Mouse (Mus musculus) lung, embryonic 14.5 days (tissue): Measurements from ENCODE around the gene C1ql1. TPM values are rescaled to one million over a fixed set of nuclear protein-coding genes. Genes with fewer than 3 reads are reported as not detected.

ENCODE experiments used
- ATAC-seq: fragments of 200-750 bp; cut with Nextera tagmentation; 2 replicates; pipeline ENCODE4 v1.8.0; 2017; ENCODE audit warnings: mild to moderate bottlenecking, moderate TSS enrichment, moderate library complexity; ENCODE audit not compliant: insufficient read depth
- DNase-seq: peaks from one replicate; pipeline ENCODE4 v3.0.0-alpha.2; 2015
- H3K27ac ChIP-seq: fragments of 300-500 bp; sonication (generic); 2 replicates; pipeline ENCODE4 v1.5.1; 2014; ENCODE audit warnings: low read depth, mild to moderate bottlenecking, moderate library complexity
- H3K27me3 ChIP-seq: fragments of 300-500 bp; sonication (generic); 2 replicates; pipeline ENCODE4 v1.6.1; 2014; ENCODE audit warnings: low read length, control low read depth; ENCODE audit not compliant: insufficient read depth
- H3K36me3 ChIP-seq: fragments of 300-500 bp; sonication (generic); 2 replicates; pipeline ENCODE4 v1.6.1; 2014; ENCODE audit warnings: control low read depth; ENCODE audit not compliant: insufficient read depth
- H3K4me1 ChIP-seq: fragments of 300-500 bp; sonication (generic); 2 replicates; pipeline ENCODE4 v1.6.1; 2014; ENCODE audit warnings: antibody characterized with exemption, control low read depth; ENCODE audit not compliant: insufficient read depth
- H3K4me2 ChIP-seq: fragments of 300-500 bp; sonication (generic); 2 replicates; pipeline ENCODE4 v1.6.1; 2014; ENCODE audit warnings: mild to moderate bottlenecking
- H3K4me3 ChIP-seq: fragments of 300-500 bp; sonication (generic); 2 replicates; pipeline ENCODE4 v1.5.1; 2014; ENCODE audit warnings: low read depth, low read length
- H3K9ac ChIP-seq: fragments of 300-500 bp; sonication (generic); 2 replicates; pipeline ENCODE4 v1.6.1; 2014
- H3K9me3 ChIP-seq: fragments of 300-500 bp; sonication (generic); 2 replicates; pipeline ENCODE4 v1.6.1; 2016; ENCODE audit warnings: low read depth, low read length, control low read depth
- CTCF ChIP-seq: IDR thresholded peaks from 2 replicates; pipeline ENCODE4 v1.5.1; 2016; ENCODE audit warnings: antibody characterized with exemption, low read depth
- WGBS: fragments of 180-500 bp; shearing (Covaris S2); extraction: QIAGEN DNeasy Blood & Tissue Kit; methylation state at CpG from one replicate; pipeline ENCODE4 v1.1.7; 2014; 5-methylcytosine and 5-hydroxymethylcytosine counted together
- polyA plus RNA-seq: library from polyadenylated mRNA; unstranded; fragments of >200 nt; fragmentation: Nextera tagmentation; extraction: Ambion mirVana; gene quantifications from 2 replicates; pipeline ENCODE4 v1.2.1, GENCODE M21; 2014

The C1ql1 gene
- polyA plus RNA-seq, 1 experiment from 2014 or later = 3.1 TPM

- Histone ChIP-seq H3K4me1 (no peaks in the 10 kb centered on the region), H3K9me3 (no peaks in the 10 kb centered on the region), H3K4me2 (no peak overlapping the region), H3K27ac (no peak overlapping the region), H3K9ac (no peak overlapping the region), H3K36me3 (no peaks in the 10 kb centered on the region), H3K27me3 (no peaks in the 10 kb centered on the region; the same call in 1 of the 2 replicates), H3K4me3 (no peak overlapping the region)
- DNase-seq (peak; percentile 54), ATAC-seq (no peak)
- TF ChIP-seq CTCF = no peak
- 30% methylated on average over 5 of the region's 5 CpGs for WGBS
These were observed 25.1 kb upstream of the C1ql1 start for GRCm38 (mm10) chr11:102971604-102972003.

DNA sequence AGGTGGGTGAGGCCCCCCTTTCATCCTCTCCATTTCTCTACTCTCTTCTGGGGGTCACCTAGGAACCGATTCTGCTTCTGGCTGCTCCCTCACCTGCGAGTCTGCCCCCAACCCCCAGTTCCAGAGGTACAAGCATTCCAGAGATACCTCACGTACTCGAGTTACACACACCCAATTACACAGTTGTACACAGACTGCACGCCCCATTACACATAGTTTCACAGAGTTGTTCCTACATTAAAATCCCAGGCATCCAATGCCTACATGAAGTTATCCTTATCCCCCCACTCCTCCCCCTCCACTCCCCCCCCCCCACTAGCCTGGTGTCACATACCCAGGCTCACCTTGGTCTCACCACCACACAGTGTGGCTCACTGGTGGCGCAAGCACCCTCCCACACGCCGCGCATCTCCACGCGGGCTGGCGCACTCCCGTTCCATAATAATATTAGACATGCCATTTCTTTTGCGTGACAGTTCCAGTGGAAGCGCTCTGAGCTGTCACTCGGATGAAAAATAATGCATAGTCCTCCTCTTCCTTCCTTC is 18.1 kb upstream of the C1ql1 start:
- TF ChIP-seq CTCF = no peak
- Histone ChIP-seq H3K9me3 (no peaks in the 10 kb centered on the region), H3K4me3 (no peak overlapping the region), H3K27ac (no peak overlapping the region), H3K4me1 (peaks cover 10% of the 10 kb centered on the region), H3K36me3 (no peaks in the 10 kb centered on the region), H3K4me2 (no peak overlapping the region), H3K27me3 (no peaks in the 10 kb centered on the region; the same call in 1 of the 2 replicates), H3K9ac (no peak overlapping the region)
- WGBS = 59% methylated on average over 16 of the region's 16 CpGs
- peak; percentile 55; the same call in 1 of the 2 replicates for ATAC-seq
- no peak for DNase-seq

DNA sequence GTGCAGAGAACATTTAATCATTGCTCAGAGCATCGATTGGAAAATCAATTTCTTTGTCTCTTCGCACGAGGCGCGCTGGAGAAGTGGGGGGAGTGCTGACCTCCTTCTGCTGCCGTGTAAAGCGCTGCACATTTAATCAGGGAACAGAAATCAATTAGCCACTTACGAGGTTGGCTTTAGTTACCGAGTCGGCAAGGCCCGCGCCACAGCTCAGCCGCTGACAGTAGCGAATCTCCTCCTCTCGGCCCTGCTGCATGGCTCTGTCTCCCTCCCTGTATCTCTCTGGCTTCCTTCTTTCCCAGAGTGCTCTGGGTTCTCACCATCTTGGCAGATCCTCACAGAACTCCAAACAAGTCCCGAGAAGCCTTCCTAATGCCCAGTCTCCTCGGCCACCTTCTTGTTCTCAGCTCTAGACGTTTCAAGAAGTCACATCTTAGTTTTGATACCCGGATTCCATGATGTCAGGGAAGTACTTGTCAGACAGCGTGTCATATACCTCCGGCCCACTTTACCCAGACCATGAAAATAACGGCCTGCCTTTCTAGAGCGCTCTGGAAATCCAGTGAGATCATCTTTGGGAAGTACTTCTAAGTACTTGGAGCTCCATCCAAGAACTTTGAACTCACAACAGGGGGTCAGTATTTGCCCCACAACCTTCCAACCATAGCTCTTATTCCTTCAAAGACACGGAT is 17.5 kb upstream of the C1ql1 start:
- no peaks in the 10 kb centered on the region for H3K9me3 ChIP-seq
- H3K4me1 ChIP-seq = peaks cover 10% of the 10 kb centered on the region
- WGBS = 26% methylated on average over 24 of the region's 24 CpGs
- no peak for TF ChIP-seq CTCF
- H3K27ac ChIP-seq = no peak overlapping the region
- no peak overlapping the region for H3K4me3 ChIP-seq
- H3K27me3 ChIP-seq = no peaks in the 10 kb centered on the region; the same call in 1 of the 2 replicates
- H3K36me3 ChIP-seq = no peaks in the 10 kb centered on the region
- H3K4me2 ChIP-seq = peak overlapping the region; percentile 16
- DNase-seq (peak; percentile 24), ATAC-seq (no peak)
- 0 out of 2 replicates have a peak overlapping the region, but pooled peaks have one; percentile 5 for H3K9ac ChIP-seq

DNA sequence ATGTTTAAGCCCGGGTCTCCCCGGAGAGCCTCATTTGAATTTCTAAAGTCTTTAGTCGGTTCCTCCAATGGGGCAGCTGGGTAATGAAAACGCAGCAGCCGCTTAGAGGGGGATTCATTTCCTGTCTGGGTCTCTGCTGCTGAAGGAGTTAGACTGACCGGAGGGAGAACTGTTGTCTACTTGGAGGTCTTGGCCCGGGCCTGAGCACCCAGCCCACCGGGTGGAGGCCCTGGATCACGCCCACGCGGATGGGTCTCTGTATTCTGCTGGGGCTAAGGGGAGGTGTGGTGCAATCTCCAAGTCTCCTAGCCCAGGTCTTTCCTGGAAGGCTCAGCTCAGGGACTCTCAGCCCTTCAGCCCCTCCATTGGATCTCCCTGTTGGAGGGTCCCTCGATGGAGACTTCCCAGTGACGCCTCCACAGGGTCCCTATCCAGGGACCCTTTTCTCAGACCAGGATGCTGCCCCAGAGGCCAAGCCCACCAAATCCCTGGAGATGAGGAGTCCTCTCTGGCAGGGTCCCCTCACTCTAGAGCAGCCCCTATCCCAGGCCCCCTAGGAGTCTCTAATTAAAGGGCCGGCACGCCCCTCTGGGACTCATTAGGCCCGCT is 16.9 kb upstream of the C1ql1 start:
- TF ChIP-seq CTCF = no peak
- WGBS = 12% methylated on average over 16 of the region's 16 CpGs
- H3K9me3 ChIP-seq = no peaks in the 10 kb centered on the region
- peaks cover 10% of the 10 kb centered on the region for H3K4me1 ChIP-seq
- no peak overlapping the region; the same call in 1 of the 2 replicates for H3K27ac ChIP-seq
- no peaks in the 10 kb centered on the region for H3K36me3 ChIP-seq
- no peak overlapping the region for H3K4me3 ChIP-seq
- peak overlapping the region; percentile 7; the same call in 1 of the 2 replicates for H3K9ac ChIP-seq
- ATAC-seq (peak; percentile 35; the same call in 1 of the 2 replicates), DNase-seq (peak; percentile 37)
- peak overlapping the region; percentile 16; the same call in 1 of the 2 replicates for H3K4me2 ChIP-seq
- no peaks in the 10 kb centered on the region; the same call in 1 of the 2 replicates for H3K27me3 ChIP-seq

DNA sequence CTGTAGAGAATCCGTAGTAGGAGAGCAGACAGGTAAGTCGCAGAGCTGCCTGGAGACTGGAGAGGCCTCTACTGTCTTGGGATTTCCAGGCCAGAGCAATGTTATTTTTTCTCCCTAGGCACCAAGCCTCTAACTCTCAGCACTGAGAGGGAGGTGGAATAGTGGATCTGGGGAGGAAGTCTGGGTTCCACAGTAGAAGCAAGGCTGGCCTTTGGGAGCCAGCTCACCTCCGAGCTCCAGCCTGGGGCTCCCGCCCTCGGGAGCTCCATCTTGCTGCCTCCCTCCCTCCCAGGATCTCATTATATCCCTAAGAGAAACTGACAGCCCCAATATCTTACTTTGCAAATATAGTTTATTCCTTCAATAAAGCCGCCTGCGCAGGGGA is 16.4 kb upstream of the C1ql1 start:
- WGBS = 49% methylated on average over 7 of the region's 7 CpGs
- no peak overlapping the region for H3K4me3 ChIP-seq
- no peak for TF ChIP-seq CTCF
- H3K36me3 ChIP-seq = no peaks in the 10 kb centered on the region
- H3K9ac ChIP-seq = no peak overlapping the region; the same call in 1 of the 2 replicates
- no peak overlapping the region; the same call in 1 of the 2 replicates for H3K27ac ChIP-seq
- no peaks in the 10 kb centered on the region; the same call in 1 of the 2 replicates for H3K27me3 ChIP-seq
- H3K4me2 ChIP-seq = peak overlapping the region; percentile 16; the same call in 1 of the 2 replicates
- DNase-seq (no peak), ATAC-seq (no peak)
- H3K4me1 ChIP-seq = peaks cover 10% of the 10 kb centered on the region
- no peaks in the 10 kb centered on the region for H3K9me3 ChIP-seq

GRCm38 (mm10) chr11:102961082-102961481 is 14.6 kb upstream of the C1ql1 start:
- WGBS = 89% methylated on average over 4 of the region's 4 CpGs
- H3K9me3 ChIP-seq = no peaks in the 10 kb centered on the region
- H3K9ac ChIP-seq = no peak overlapping the region
- H3K4me1 ChIP-seq = peaks cover 10% of the 10 kb centered on the region
- no peaks in the 10 kb centered on the region for H3K36me3 ChIP-seq
- H3K27ac ChIP-seq = no peak overlapping the region
- no peak overlapping the region for H3K4me3 ChIP-seq
- no peaks in the 10 kb centered on the region; the same call in 1 of the 2 replicates for H3K27me3 ChIP-seq
- DNase-seq (no peak), ATAC-seq (no peak)
- H3K4me2 ChIP-seq = no peak overlapping the region
- no peak for TF ChIP-seq CTCF

DNA sequence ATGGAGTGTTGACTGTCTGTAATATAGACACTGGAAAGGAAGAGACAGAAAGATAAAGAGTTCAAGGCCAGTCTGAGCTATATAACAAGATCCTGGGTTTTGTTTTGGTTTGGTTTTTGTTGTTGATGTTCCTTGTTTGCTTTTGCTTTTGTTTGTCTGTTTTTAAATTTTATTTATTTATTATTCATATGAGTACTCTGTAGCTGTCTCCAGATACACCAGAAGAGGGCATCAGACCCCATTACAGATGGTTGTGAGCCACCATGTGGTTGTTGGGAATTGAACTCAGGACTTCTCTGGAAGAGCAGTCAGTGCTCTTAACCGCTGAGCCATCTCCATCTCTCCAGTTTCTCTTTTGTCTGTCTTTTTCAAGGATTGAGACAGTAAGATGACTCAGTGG is 12.4 kb upstream of the C1ql1 start:
- peaks cover 8% of the 10 kb centered on the region for H3K4me1 ChIP-seq
- no peaks in the 10 kb centered on the region for H3K36me3 ChIP-seq
- no peaks in the 10 kb centered on the region; the same call in 1 of the 2 replicates for H3K27me3 ChIP-seq
- 83% methylated on average over 1 of the region's 1 CpGs for WGBS
- no peak overlapping the region for H3K9ac ChIP-seq
- no peak for ATAC-seq
- H3K9me3 ChIP-seq = no peaks in the 10 kb centered on the region
- H3K4me3 ChIP-seq = no peak overlapping the region
- no peak overlapping the region for H3K4me2 ChIP-seq
- DNase-seq = no peak
- no peak overlapping the region for H3K27ac ChIP-seq
- peak; percentile 26; the same call in 1 of the 2 replicates for TF ChIP-seq CTCF
